Mouse (Mus musculus) midbrain, embryonic 12.5 days (tissue): ENCODE measurements around the gene Ache. TPM values are rescaled to one million over a fixed set of nuclear protein-coding genes. Genes with fewer than 3 reads are reported as not detected.

Source experiments
- ATAC-seq: fragments of 200-750 bp; cut with Nextera tagmentation; 2 replicates; pipeline ENCODE4 v1.8.0; 2017; ENCODE audit warnings: low read depth, moderate TSS enrichment, moderate library complexity; ENCODE audit not compliant: low FRiP score
- H3K27ac ChIP-seq: fragments of 300-500 bp; sonication (generic); replicated peaks from 2 replicates; pipeline ENCODE4 v1.5.1; 2016; ENCODE audit warnings: mild to moderate bottlenecking
- H3K27me3 ChIP-seq: fragments of 300-500 bp; sonication (generic); 2 replicates; pipeline ENCODE4 v1.6.1; 2016; ENCODE audit warnings: mild to moderate bottlenecking
- H3K36me3 ChIP-seq: fragments of 300-500 bp; sonication (generic); 2 replicates; pipeline ENCODE4 v1.6.1; 2016
- H3K4me1 ChIP-seq: fragments of 300-500 bp; sonication (generic); 2 replicates; pipeline ENCODE4 v1.6.1; 2016
- H3K4me2 ChIP-seq: fragments of 300-500 bp; sonication (generic); replicated peaks from 2 replicates; pipeline ENCODE4 v1.6.1; 2016; ENCODE audit warnings: mild to moderate bottlenecking, moderate library complexity
- H3K4me3 ChIP-seq: fragments of 300-500 bp; sonication (generic); 2 replicates; pipeline ENCODE4 v1.5.1; 2016; ENCODE audit warnings: mild to moderate bottlenecking
- H3K9ac ChIP-seq: fragments of 300-500 bp; sonication (generic); replicated peaks from 2 replicates; pipeline ENCODE4 v1.6.1; 2016; ENCODE audit warnings: mild to moderate bottlenecking, moderate library complexity
- H3K9me3 ChIP-seq: fragments of 300-500 bp; sonication (generic); 2 replicates; pipeline ENCODE4 v1.6.1; 2016; ENCODE audit warnings: mild to moderate bottlenecking
- whole genome bisulfite sequencing: fragments of 180-500 bp; shearing (Covaris S2); methylation state at CpG from one replicate; pipeline ENCODE4 v1.1.7; 2016; 5-methylcytosine and 5-hydroxymethylcytosine counted together
- polyA plus RNA-seq: library from polyadenylated mRNA; unstranded; fragments of >200 nt; fragmentation: Nextera tagmentation; extraction: Ambion mirVana; gene quantifications from 2 replicates; pipeline ENCODE4 v1.2.1, GENCODE M21; 2016

Ache gene
- polyA plus RNA-seq, 1 experiment from 2014 or later: 5.3 TPM

GRCm38 (mm10) chr5:137288999-137289470 lies 1.7 kb downstream of the Ache start:
- peaks cover 61% of the 10 kb centered on the region for H3K27me3 ChIP-seq
- peaks cover 48% of the 10 kb centered on the region for H3K4me1 ChIP-seq
- H3K9ac ChIP-seq: peak overlapping the region; percentile 59; the same call in 1 of the 2 replicates
- H3K4me2 ChIP-seq: peak overlapping the region; percentile 95
- H3K36me3 ChIP-seq: no peaks in the 10 kb centered on the region
- no peak for ATAC-seq
- peak overlapping the region; percentile 49 for H3K4me3 ChIP-seq
- no peak overlapping the region for H3K27ac ChIP-seq
- 2% methylated on average over 25 of the region's 25 CpGs for WGBS
- H3K9me3 ChIP-seq: no peaks in the 10 kb centered on the region

GRCm38 (mm10) chr5:137289591-137290365 lies 2.5 kb downstream of the Ache start:
- Histone ChIP-seq H3K27ac (no peak overlapping the region), H3K4me1 (peaks cover 53% of the 10 kb centered on the region), H3K27me3 (peaks cover 61% of the 10 kb centered on the region), H3K36me3 (no peaks in the 10 kb centered on the region), H3K9ac (no peak overlapping the region), H3K4me2 (peak overlapping the region; percentile 95), H3K9me3 (no peaks in the 10 kb centered on the region), H3K4me3 (no peak overlapping the region)
- no peak for ATAC-seq
- 55% methylated on average over 13 of the region's 13 CpGs for WGBS

- Histone ChIP-seq H3K4me2 (0 out of 2 replicates have a peak overlapping the region, but pooled peaks have one; percentile 3), H3K9ac (no peak overlapping the region), H3K4me3 (no peak overlapping the region), H3K9me3 (no peaks in the 10 kb centered on the region), H3K4me1 (peaks cover 60% of the 10 kb centered on the region), H3K27ac (no peak overlapping the region), H3K36me3 (peaks cover 8% of the 10 kb centered on the region), H3K27me3 (peaks cover 61% of the 10 kb centered on the region)
- ATAC-seq: no peak
- WGBS: 21% methylated on average over 15 of the region's 15 CpGs
Measured at GRCm38 (mm10) chr5:137290677-137291076, 3.4 kb downstream of the Ache start.

GRCm38 (mm10) chr5:137291381-137291926 lies 4.1 kb downstream of the Ache start:
- H3K4me1 ChIP-seq: peaks cover 58% of the 10 kb centered on the region
- WGBS: 82% methylated on average over 15 of the region's 15 CpGs
- H3K4me2 ChIP-seq: 0 out of 2 replicates have a peak overlapping the region, but pooled peaks have one; percentile 3
- H3K27ac ChIP-seq: no peak overlapping the region
- peaks cover 61% of the 10 kb centered on the region for H3K27me3 ChIP-seq
- no peak overlapping the region for H3K9ac ChIP-seq
- H3K36me3 ChIP-seq: peaks cover 16% of the 10 kb centered on the region
- ATAC-seq: no peak
- no peaks in the 10 kb centered on the region for H3K9me3 ChIP-seq
- H3K4me3 ChIP-seq: no peak overlapping the region

GRCm38 (mm10) chr5:137293282-137293681 lies 6.0 kb downstream of the Ache start:
- peak overlapping the region; percentile 59 for H3K4me3 ChIP-seq
- peak overlapping the region; percentile 86; the same call in 1 of the 2 replicates for H3K27ac ChIP-seq
- WGBS: 0% methylated on average over 14 of the region's 15 CpGs
- H3K9me3 ChIP-seq: no peaks in the 10 kb centered on the region
- peak overlapping the region; percentile 100 for H3K4me2 ChIP-seq
- H3K9ac ChIP-seq: peak overlapping the region; percentile 87
- H3K4me1 ChIP-seq: peaks cover 40% of the 10 kb centered on the region
- peaks cover 46% of the 10 kb centered on the region for H3K27me3 ChIP-seq
- peaks cover 34% of the 10 kb centered on the region for H3K36me3 ChIP-seq
- ATAC-seq: 0 out of 2 replicates have a peak, but pooled peaks have one; percentile 20

GRCm38 (mm10) chr5:137293839-137294743 lies 6.8 kb downstream of the Ache start, which contains the start of gene Ufsp1:
Gene Ufsp1, plus strand, starts transcription at chr5:137294629.
- Histone ChIP-seq H3K4me3 (peak within 1 kb of the TSS; percentile 59), H3K4me1 (peaks cover 32% of the 10 kb centered on the region), H3K36me3 (peaks cover 42% of the 10 kb centered on the region), H3K27me3 (peaks cover 38% of the 10 kb centered on the region), H3K9me3 (no peaks in the 10 kb centered on the region), H3K9ac (peak within 1 kb of the TSS; percentile 87), H3K27ac (peak within 1 kb of the TSS; percentile 86), H3K4me2 (peak within 1 kb of the TSS; percentile 100)
- under 1% methylated on average over 52 of the region's 52 CpGs for WGBS
- peak; percentile 94 for ATAC-seq

- Histone ChIP-seq H3K4me3 (peak overlapping the region; percentile 59), H3K27ac (peak overlapping the region; percentile 86), H3K9ac (peak overlapping the region; percentile 77), H3K4me1 (peaks cover 27% of the 10 kb centered on the region), H3K27me3 (peaks cover 32% of the 10 kb centered on the region), H3K4me2 (peak overlapping the region; percentile 100), H3K36me3 (peaks cover 48% of the 10 kb centered on the region), H3K9me3 (no peaks in the 10 kb centered on the region)
- ATAC-seq: peak; percentile 74
- 7% methylated on average over 18 of the region's 18 CpGs for WGBS
Measured at GRCm38 (mm10) chr5:137294744-137295093, 7.4 kb downstream of the Ache start.

- WGBS: 81% methylated on average over 9 of the region's 9 CpGs
- peak overlapping the region; percentile 100 for H3K4me2 ChIP-seq
- peak overlapping the region; percentile 86 for H3K27ac ChIP-seq
Measured at GRCm38 (mm10) chr5:137295296-137295695, 8.0 kb downstream of the Ache start.

GRCm38 (mm10) chr5:137295712-137296111 lies 8.4 kb downstream of the Ache start:
- 95% methylated on average over 15 of the region's 15 CpGs for WGBS

More at GRCm38 (mm10) chr5:137295296-137295695, 8.0 kb downstream of the Ache start:
- no peak for ATAC-seq
- Histone ChIP-seq H3K4me1 (peaks cover 24% of the 10 kb centered on the region), H3K36me3 (peaks cover 54% of the 10 kb centered on the region), H3K9me3 (no peaks in the 10 kb centered on the region), H3K27me3 (peaks cover 26% of the 10 kb centered on the region), H3K4me3 (peak overlapping the region; percentile 59), H3K9ac (peak overlapping the region; percentile 77)

GRCm38 (mm10) chr5:137297126-137297525 lies 9.8 kb downstream of the Ache start:
- ATAC-seq: no peak

More at GRCm38 (mm10) chr5:137295712-137296111, 8.4 kb downstream of the Ache start:
- Histone ChIP-seq H3K9me3 (no peaks in the 10 kb centered on the region), H3K4me1 (peaks cover 24% of the 10 kb centered on the region), H3K4me2 (no peak overlapping the region), H3K4me3 (no peak overlapping the region), H3K27ac (no peak overlapping the region), H3K9ac (no peak overlapping the region), H3K36me3 (peaks cover 58% of the 10 kb centered on the region), H3K27me3 (peaks cover 22% of the 10 kb centered on the region)
- ATAC-seq: no peak

GRCm38 (mm10) chr5:137299240-137299639 lies 11.9 kb downstream of the Ache start:
- 90% methylated on average over 7 of the region's 7 CpGs for WGBS
- ATAC-seq: no peak
- H3K9me3 ChIP-seq: no peaks in the 10 kb centered on the region
- H3K36me3 ChIP-seq: peaks cover 93% of the 10 kb centered on the region
- no peak overlapping the region for H3K4me3 ChIP-seq
- no peaks in the 10 kb centered on the region for H3K27me3 ChIP-seq
- no peak overlapping the region for H3K27ac ChIP-seq
- H3K4me2 ChIP-seq: no peak overlapping the region
- no peak overlapping the region; the same call in 1 of the 2 replicates for H3K9ac ChIP-seq
- H3K4me1 ChIP-seq: peaks cover 16% of the 10 kb centered on the region

More at GRCm38 (mm10) chr5:137297126-137297525, 9.8 kb downstream of the Ache start:
- H3K4me2 ChIP-seq: no peak overlapping the region
- peaks cover 8% of the 10 kb centered on the region for H3K27me3 ChIP-seq
- H3K9me3 ChIP-seq: no peaks in the 10 kb centered on the region
- peaks cover 24% of the 10 kb centered on the region for H3K4me1 ChIP-seq
- WGBS: 94% methylated on average over 14 of the region's 14 CpGs
- no peak overlapping the region for H3K27ac ChIP-seq
- no peak overlapping the region for H3K4me3 ChIP-seq
- no peak overlapping the region for H3K9ac ChIP-seq
- peaks cover 72% of the 10 kb centered on the region for H3K36me3 ChIP-seq
